Mouse (Mus musculus): ENCODE results near the gene Plcb3. TPM values are rescaled to one million over a fixed set of nuclear protein-coding genes. Genes with fewer than 3 reads are reported as not detected.
A peak's percentile ranks its signal among the peaks of the same experiment; 100 is the strongest.
"Not testable (repeated sequence)": the region's sequence is repeated elsewhere in the genome, so short reads cannot be mapped to it uniquely, and the experiment has no call there.

Plcb3 gene
- polyA plus RNA-seq, 1 experiment from 2014 or later, result 47.4 TPM

DNA sequence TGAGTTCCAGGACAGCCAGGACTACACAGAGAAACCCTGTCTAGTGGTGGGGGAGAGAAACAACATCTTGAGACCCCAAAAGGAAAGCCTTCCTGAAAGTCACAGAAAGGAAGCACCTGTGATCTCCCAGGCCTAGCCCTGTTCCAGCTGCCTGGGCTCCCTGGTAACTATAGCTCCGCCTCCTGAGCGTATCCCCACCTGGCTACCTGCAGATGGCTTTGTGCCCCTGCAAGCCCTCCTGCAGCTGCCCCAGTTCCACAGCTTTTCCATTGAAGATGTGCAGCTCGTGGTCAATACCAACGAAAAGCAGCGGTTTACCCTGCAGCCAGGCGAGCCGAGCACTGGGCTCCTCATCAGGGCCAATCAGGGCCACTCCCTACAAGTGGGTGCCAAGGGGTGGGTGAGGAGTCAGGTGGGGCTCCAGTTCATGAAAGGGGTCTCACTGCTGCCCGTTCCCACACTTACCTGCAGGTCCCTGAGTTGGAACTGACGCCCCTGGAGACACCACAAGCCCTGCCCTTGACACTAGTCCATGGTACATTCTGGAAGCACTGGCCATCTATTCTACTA lies 21.5 kb upstream of the Plcb3 start:
- Histone ChIP-seq H3K27ac (no peak overlapping the region), H3K4me1 (peaks cover 30% of the 10 kb centered on the region), H3K27me3 (no peaks in the 10 kb centered on the region), H3K36me3 (peaks cover 20% of the 10 kb centered on the region), H3K9me3 (no peaks in the 10 kb centered on the region), H3K4me3 (no peak overlapping the region), H3K4me2 (replicated peaks) (no peak overlapping the region), H3K9ac (no peak overlapping the region)
- ATAC-seq (ENCODE audit: insufficient number of reproducible peaks, insufficient read depth, low FRiP score, low TSS enrichment), result no peak
- 83% methylated on average over 9 of the region's 9 CpGs for WGBS

DNA sequence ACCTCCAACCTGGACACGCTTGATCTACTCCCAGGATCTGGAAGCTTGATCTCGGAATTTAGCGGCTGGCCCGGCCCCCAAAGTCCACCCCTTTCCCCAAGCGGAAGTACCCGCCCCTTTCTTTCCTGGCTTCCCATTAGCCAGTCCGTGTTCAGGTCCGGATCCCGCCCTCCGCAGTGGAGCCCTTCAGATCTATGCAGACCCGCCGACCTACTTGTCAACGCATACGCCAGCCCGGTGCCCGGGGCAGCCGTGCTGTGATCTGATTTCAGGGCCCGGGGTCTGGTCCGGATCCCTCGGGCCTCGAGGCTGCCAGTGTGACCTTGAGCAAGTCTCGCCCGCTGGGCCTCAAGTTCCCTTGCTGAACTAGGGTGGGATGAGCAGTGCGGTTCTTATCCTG lies 19.7 kb upstream of the Plcb3 start, which contains the start of the genes Nudt22 and Trpt1:
Gene Nudt22, minus strand, starts transcription at position 112 of the 400 bp plus-strand sequence.
Gene Trpt1, plus strand, starts transcription at position 126 of the 400 bp plus-strand sequence.
- Histone ChIP-seq H3K9me3 (no peaks in the 10 kb centered on the region), H3K4me2 (replicated peaks) (peak within 1 kb of the TSS; percentile 73), H3K36me3 (peaks cover 20% of the 10 kb centered on the region), H3K27me3 (no peaks in the 10 kb centered on the region), H3K4me3 (peak within 1 kb of the TSS; percentile 54), H3K9ac (peak within 1 kb of the TSS; percentile 69), H3K4me1 (peaks cover 35% of the 10 kb centered on the region), H3K27ac (peak within 1 kb of the TSS; percentile 59)
- WGBS, result under 1% methylated on average over 24 of the region's 24 CpGs
- peak; percentile 58 for ATAC-seq (ENCODE audit: insufficient number of reproducible peaks, insufficient read depth, low FRiP score, low TSS enrichment)

DNA sequence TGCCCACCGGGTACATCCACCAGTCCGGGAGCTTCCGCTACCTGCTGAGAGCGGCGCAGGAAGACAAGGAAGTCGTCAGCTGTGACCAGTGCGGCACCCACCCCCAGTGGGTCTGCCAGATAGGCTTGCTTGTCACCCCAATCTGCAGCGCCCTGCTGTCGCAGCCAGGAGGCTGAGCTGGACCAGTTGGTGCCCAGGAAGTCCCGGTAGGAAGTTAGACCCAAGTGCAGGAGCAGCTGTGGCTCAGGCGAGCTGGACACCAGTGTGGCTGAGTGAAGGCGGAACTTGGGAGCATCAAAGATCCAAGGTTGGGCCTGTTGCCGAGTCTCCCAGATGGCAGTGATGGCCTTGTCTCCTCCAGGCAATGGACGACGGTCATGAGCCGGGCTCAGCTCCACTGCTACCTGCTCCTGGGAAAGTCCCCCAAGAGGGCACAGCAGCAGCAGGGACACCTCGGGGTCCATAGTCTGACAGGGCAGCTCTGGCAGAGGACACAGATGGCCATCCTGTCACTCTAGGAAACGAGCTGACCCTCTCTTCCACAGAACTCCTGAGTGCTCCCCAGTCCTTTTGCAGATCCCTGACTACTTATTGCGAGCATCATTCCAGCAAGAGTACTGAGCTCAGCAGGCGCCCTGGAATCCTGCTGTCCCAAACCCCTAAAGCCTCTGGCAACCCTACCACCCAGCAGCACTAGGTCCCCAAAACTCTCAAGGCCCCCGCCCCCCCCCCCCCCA lies 19.2 kb upstream of the Plcb3 start:
- H3K4me2 ChIP-seq (replicated peaks), result peak overlapping the region; percentile 73
- H3K4me1 ChIP-seq, result peaks cover 35% of the 10 kb centered on the region
- WGBS, result 47% methylated on average over 20 of the region's 21 CpGs
- H3K36me3 ChIP-seq, result peaks cover 20% of the 10 kb centered on the region
- H3K9ac ChIP-seq, result peak overlapping the region; percentile 69
- H3K4me3 ChIP-seq, result peak overlapping the region; percentile 54
- H3K27ac ChIP-seq, result no peak overlapping the region
- H3K9me3 ChIP-seq, result no peaks in the 10 kb centered on the region
- no peak for ATAC-seq (ENCODE audit: insufficient number of reproducible peaks, insufficient read depth, low FRiP score, low TSS enrichment)
- no peaks in the 10 kb centered on the region for H3K27me3 ChIP-seq

DNA sequence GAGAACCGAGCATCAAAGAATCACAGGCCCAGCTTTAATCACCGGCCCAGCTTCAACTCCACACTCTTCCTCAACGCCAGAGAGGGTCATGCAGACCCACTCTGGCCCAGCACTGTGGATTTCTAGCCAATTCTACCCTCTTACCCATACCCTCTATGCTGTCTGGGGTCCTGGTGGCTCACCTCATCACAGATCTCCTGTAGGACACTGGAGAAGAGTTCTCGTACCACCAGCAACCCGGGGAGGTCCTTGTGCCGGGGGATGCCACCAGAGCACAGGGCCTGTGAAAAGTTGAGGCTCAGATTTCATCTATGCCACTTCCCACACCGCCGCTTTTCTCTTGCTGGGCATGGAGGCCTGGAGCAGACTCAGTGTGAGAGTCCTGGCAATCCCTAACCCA lies 18.2 kb upstream of the Plcb3 start:
- H3K4me3 ChIP-seq, result peak overlapping the region; percentile 54; the same call in 1 of the 2 replicates
- peak overlapping the region; percentile 73; the same call in 1 of the 2 replicates for H3K4me2 ChIP-seq (replicated peaks)

DNA sequence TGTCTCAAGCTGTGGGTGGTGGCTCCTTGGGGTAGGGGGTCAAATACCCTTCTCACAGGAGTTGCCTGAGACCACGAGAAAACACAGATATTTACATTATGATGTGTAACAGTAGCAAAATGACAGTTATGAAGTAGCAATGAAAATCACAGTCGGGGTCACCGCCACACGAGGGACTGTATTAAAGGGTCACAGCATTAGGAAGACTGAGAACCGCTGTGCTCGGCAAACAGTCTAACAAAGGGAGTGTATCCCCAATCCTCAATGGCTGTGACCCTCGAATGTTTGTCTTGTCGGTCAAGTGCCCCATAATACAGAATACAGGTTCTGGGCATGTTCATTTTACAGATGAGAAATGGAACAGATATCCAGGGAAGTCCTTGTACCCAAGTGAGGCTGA lies 17.7 kb upstream of the Plcb3 start:
- 83% methylated on average over 8 of the region's 8 CpGs for WGBS
- 0 out of 2 replicates have a peak overlapping the region, but pooled peaks have one; percentile 56 for H3K4me3 ChIP-seq
- no peak for ATAC-seq (ENCODE audit: insufficient number of reproducible peaks, insufficient read depth, low FRiP score, low TSS enrichment)

More for the DNA sequence above, 18.2 kb upstream of the Plcb3 start:
- no peaks in the 10 kb centered on the region for H3K9me3 ChIP-seq
- 86% methylated on average over 8 of the region's 8 CpGs for WGBS
- H3K9ac ChIP-seq, result peak overlapping the region; percentile 69; the same call in 1 of the 2 replicates
- no peaks in the 10 kb centered on the region for H3K27me3 ChIP-seq
- ATAC-seq (ENCODE audit: insufficient number of reproducible peaks, insufficient read depth, low FRiP score, low TSS enrichment), result no peak
- peaks cover 11% of the 10 kb centered on the region for H3K36me3 ChIP-seq
- H3K4me1 ChIP-seq, result peaks cover 35% of the 10 kb centered on the region
- H3K27ac ChIP-seq, result no peak overlapping the region

DNA sequence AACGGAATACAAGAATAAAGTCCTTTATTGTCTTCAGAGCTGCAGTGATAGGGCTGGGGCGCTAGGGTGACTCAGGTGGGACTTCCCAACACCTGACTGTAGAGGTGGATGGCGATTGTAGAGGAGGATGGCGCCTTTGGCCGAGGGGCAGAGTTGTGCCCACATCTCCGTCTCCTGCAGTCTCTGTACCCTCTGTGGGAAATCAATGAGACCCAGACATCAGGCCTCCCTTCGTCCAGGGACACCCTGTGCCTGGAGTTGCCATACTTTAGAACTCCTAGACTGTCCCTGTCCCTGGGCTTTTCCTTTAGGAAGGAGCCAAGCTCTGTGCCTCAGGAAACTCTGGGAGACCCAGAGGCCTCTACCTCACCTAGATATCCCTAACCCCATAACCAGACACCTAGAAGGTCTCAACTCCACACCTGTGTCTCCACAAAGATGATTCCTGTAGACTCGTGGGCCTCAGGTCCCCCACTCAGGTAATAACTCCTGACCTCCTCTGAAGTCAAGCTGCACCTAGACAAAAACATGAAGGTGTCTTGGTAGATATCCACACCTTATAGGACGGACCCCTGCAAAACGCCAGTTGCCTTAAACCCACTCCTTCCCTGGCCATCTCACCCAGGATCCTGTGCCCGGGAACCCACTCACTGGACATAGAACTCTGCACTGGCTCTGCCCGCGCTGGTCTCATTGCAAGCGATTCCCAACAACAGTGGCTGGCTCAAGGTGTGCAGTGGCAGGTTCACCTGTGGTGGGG lies 16.9 kb upstream of the Plcb3 start:
- WGBS, result 59% methylated on average over 14 of the region's 14 CpGs
- Histone ChIP-seq H3K9ac (peak overlapping the region; percentile 57), H3K27me3 (no peaks in the 10 kb centered on the region), H3K4me2 (replicated peaks) (peak overlapping the region; percentile 93), H3K9me3 (no peaks in the 10 kb centered on the region), H3K4me1 (peaks cover 36% of the 10 kb centered on the region), H3K36me3 (no peaks in the 10 kb centered on the region), H3K4me3 (peak overlapping the region; percentile 56), H3K27ac (peak overlapping the region; percentile 60; the same call in 1 of the 2 replicates)
- no peak for ATAC-seq (ENCODE audit: insufficient number of reproducible peaks, insufficient read depth, low FRiP score, low TSS enrichment)

More for the DNA sequence above, 17.7 kb upstream of the Plcb3 start:
- Histone ChIP-seq H3K4me2 (replicated peaks) (no peak overlapping the region), H3K9ac (no peak overlapping the region), H3K36me3 (peaks cover 6% of the 10 kb centered on the region), H3K4me1 (peaks cover 35% of the 10 kb centered on the region), H3K27ac (no peak overlapping the region), H3K9me3 (no peaks in the 10 kb centered on the region), H3K27me3 (no peaks in the 10 kb centered on the region)

DNA sequence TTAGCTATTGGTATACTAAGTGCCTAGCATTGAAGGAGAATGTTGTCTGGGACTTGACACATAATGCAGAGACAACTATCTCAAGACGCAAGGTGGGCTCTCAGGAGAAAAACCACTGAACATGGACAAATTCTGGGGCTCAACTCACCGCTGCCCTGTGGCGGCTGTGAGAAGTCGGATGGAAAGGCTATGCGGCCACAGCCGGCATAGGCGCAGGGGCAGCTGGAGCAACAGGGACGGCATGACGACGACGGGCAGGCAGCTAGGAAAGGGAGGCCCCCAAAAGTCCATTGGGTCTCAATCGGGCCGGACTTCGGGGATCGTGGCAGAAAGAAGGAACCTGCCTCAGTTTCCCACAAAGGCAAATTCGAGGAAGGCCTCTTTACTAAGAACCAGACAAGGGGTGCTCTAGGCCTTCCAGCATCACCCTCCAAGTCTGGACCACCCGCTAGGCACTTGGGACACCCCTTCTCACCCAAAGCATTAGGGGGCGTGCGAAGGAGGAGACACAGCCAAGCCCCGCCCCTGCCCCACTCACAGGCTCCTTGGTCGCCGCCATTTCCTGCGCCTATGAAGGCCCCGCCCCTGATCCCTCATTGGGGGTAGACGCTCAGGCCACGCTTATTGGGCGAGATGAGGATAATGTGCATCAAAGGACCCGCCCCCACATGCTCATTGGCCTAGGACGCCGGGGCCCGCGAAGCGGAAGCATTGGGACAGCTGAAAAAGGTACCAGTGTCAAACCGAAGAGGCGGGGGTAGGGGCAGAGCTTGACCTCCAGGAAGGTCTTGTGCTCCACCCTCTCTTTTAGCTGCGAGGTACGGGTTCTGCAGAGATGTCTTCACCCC lies 16.0 kb upstream of the Plcb3 start, which contains the start of gene Dnajc4:
Gene Dnajc4, minus strand, starts transcription at position 562 of the 848 bp plus-strand sequence.
- H3K9me3 ChIP-seq, result no peaks in the 10 kb centered on the region
- WGBS, result 2% methylated on average over 37 of the region's 37 CpGs
- peak within 1 kb of the TSS; percentile 60 for H3K27ac ChIP-seq
- peak within 1 kb of the TSS; percentile 57 for H3K9ac ChIP-seq
- peak within 1 kb of the TSS; percentile 56 for H3K4me3 ChIP-seq
- H3K36me3 ChIP-seq, result no peaks in the 10 kb centered on the region
- H3K4me2 ChIP-seq (replicated peaks), result peak within 1 kb of the TSS; percentile 93
- H3K4me1 ChIP-seq, result peaks cover 40% of the 10 kb centered on the region
- ATAC-seq (ENCODE audit: insufficient number of reproducible peaks, insufficient read depth, low FRiP score, low TSS enrichment), result peak; percentile 85
- no peaks in the 10 kb centered on the region for H3K27me3 ChIP-seq

DNA sequence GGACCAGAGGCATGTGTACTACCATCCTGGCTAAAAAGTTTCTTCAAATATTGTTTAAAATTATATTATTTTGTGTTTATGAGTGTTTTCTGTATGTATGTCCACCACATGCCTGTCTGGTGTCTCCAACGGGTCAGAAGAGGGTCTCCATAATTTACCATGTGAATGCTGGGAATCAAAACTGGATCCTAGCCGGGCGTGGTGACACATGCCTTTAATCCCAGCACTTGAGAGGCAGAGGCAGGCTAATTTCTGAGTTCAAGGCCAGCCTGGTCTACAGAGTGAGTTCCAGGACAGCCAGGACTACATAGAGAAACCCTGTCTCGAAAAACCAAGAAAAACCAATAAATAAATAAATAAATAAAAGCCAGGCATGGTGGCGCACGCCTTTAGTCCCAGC lies 14.9 kb upstream of the Plcb3 start:
- H3K4me1 ChIP-seq, result peaks cover 36% of the 10 kb centered on the region
- not testable (repeated sequence) for H3K27ac ChIP-seq

DNA sequence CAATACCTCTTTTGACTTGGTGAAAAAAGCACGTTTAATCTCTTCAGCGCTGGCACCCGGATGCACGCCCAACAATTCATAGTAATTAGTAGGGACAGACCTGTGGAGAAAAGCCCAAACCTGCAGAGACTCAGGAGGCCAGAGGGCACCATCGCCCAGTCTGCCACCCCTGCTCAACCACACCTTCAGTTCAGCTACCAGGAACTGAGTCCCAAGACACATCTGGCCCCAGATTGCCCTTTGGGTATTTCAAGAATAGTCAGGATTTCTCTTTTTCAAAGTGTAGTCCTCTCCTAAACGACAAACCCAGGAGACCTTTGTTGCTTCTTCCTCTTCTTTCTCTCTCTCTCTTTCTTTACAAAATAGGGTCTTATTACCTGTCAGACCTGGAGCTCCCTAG lies 14.4 kb upstream of the Plcb3 start:
- H3K36me3 ChIP-seq, result no peaks in the 10 kb centered on the region
- ATAC-seq (ENCODE audit: insufficient number of reproducible peaks, insufficient read depth, low FRiP score, low TSS enrichment), result no peak
- H3K4me1 ChIP-seq, result peaks cover 40% of the 10 kb centered on the region
- 92% methylated on average over 6 of the region's 6 CpGs for WGBS
- H3K27me3 ChIP-seq, result no peaks in the 10 kb centered on the region
- H3K9me3 ChIP-seq, result no peaks in the 10 kb centered on the region
- H3K27ac ChIP-seq, result no peak overlapping the region
- H3K4me2 ChIP-seq (replicated peaks), result no peak overlapping the region
- H3K9ac ChIP-seq, result no peak overlapping the region
- no peak overlapping the region for H3K4me3 ChIP-seq

More for the DNA sequence above, 14.9 kb upstream of the Plcb3 start:
- ATAC-seq (ENCODE audit: insufficient number of reproducible peaks, insufficient read depth, low FRiP score, low TSS enrichment); H3K4me3 ChIP-seq; H3K9me3 ChIP-seq; H3K36me3 ChIP-seq; H3K4me2 ChIP-seq (replicated peaks); H3K9ac ChIP-seq; H3K27me3 ChIP-seq: not testable (repeated sequence)
- 91% methylated on average over 6 of the region's 6 CpGs for WGBS

DNA sequence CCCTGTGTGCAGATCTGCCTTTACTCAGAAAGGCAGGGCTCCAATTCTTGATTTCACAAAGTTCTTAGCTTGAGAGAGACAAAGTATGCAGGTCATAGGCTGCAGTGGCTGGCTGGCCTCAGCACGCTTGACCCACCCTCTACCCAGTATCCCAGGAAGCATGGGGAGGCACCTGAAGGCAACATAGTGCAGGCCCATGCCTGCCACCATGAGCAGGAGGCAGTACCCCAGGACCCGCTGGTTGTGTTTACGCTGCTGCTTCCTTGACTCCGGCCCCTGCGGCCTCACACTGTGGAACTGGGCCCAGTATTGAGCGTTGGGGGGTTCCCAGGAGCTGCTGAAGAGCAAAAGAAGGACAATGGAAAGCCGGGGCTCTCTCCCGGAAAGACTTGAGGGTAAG lies 13.0 kb upstream of the Plcb3 start:
- Histone ChIP-seq H3K4me1 (peaks cover 30% of the 10 kb centered on the region), H3K4me3 (no peak overlapping the region), H3K9me3 (no peaks in the 10 kb centered on the region), H3K27ac (no peak overlapping the region), H3K27me3 (no peaks in the 10 kb centered on the region), H3K9ac (no peak overlapping the region), H3K36me3 (peaks cover 11% of the 10 kb centered on the region), H3K4me2 (replicated peaks) (no peak overlapping the region)
- no peak for ATAC-seq (ENCODE audit: insufficient number of reproducible peaks, insufficient read depth, low FRiP score, low TSS enrichment)
- 78% methylated on average over 8 of the region's 8 CpGs for WGBS

DNA sequence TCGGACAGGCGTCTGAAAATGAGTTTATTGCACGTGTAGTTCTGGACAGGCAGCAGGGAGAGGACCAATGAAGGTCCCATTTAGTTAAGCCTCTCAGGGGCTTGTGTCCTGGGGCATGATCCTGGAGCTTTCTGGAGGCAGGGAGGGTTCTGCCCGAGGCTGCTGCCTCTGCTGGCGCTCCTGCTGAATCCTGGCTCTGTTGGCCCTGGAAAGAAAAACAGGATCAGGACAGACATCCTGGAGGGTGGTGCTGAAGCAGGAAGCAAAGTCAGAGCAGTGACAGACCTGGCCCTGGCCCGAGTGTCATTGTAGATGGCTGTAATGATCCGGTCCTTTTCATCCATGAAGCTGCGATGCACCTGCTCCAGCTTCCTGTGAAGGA lies 11.6 kb upstream of the Plcb3 start:
- H3K4me3 ChIP-seq, result peak overlapping the region; percentile 91
- H3K27ac ChIP-seq, result peak overlapping the region; percentile 91
- ATAC-seq (ENCODE audit: insufficient number of reproducible peaks, insufficient read depth, low FRiP score, low TSS enrichment), result no peak
- H3K9ac ChIP-seq, result peak overlapping the region; percentile 88
- under 1% methylated on average over 8 of the region's 8 CpGs for WGBS
- no peaks in the 10 kb centered on the region for H3K9me3 ChIP-seq
- H3K4me1 ChIP-seq, result peaks cover 23% of the 10 kb centered on the region
- H3K36me3 ChIP-seq, result peaks cover 23% of the 10 kb centered on the region
- H3K4me2 ChIP-seq (replicated peaks), result peak overlapping the region; percentile 86
- no peaks in the 10 kb centered on the region for H3K27me3 ChIP-seq
